Mouse (Mus musculus) cerebellum, postnatal 4 days (tissue): ENCODE data around the gene Large1.
A peak's percentile ranks its signal among the peaks of the same experiment; 100 is the strongest.
"Not testable (repeated sequence)": the region's sequence is repeated elsewhere in the genome, so short reads cannot be mapped to it uniquely, and the experiment has no call there.

Source experiments
- DNase-seq, 2 experiments: peaks; one replicate each; pipeline ENCODE4 v3.0.0; 2022; ENCODE audit warnings: low spot score in 2 of 2, mixed read lengths in 1 of 2

Gene Large1

DNA sequence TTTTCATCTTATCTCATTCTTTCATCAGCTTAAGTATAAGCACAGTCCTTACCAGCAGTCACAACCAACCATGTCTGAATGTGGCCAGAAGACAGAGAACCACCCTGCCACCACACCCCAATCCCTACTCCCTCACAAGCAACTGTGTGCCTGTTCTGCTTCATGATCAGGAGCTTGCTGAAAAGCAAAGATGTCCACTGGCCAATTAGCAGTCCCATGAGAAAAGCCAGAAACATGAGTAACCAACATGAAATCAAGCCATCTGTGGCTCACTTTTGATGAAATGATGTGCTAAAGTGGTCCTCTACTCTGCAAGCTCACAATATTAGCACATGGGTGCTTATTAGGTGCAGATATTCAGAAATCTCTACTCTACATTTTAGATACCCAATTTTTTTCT lies 57.8 kb downstream of the Large1 start:
- no peak for DNase-seq

DNA sequence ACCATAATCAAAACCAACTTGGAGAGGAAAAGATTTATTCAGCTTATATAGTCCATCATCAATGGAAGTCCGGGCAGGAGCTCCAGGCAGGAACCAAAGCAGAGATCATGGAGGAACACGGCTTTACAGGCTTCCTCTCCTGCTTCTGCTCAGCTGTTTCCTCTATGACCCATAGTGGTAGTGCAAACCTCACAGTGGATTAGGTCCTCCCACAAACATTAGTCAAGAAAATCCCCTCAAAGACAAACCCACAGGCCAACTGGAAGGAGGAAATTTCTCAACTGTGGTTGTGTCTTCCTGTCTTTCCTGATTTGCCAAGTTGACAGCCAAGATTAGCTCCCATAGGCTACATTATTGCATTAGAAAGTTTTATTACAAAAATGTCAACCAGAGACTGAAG lies 59.7 kb downstream of the Large1 start:
- no peak for DNase-seq

DNA sequence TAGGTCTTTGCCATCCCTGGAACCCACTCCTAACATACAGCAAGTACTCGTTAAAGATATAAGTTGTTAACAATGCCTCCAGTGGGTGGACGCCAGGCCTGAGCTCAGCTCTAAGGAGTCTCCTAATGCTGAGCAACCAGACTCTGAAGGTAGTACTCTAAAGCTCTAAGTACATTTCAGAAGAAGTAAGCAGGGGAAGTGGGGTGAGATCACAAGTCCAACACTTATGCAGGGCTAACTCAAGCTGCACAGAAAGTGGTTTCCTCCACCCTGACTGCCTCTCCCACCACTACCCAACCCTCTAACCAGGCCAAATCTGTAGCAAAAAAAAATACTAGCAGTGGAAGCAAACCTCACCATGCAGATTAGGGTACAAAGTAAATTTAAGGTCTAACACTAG lies 61.7 kb downstream of the Large1 start:
- no peak for DNase-seq

DNA sequence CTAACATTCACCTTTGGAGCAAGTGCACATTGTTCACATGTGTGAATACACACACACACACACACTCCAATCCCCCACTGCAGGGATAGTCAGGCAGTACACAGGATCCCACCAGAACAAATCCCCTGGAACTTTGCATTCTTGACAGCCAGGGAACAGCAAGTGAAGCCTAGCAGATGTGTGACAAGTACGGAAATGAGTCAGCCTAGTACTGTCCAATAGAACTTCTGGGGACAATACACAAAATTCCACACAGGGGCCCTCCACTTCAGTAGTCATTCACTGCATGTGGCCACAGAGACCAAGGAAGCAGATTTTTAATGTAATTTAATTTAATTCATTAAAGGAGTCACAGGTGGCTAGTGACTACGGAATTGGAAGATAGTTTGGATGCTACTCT lies 62.7 kb downstream of the Large1 start:
- DNase-seq, result no peak

DNA sequence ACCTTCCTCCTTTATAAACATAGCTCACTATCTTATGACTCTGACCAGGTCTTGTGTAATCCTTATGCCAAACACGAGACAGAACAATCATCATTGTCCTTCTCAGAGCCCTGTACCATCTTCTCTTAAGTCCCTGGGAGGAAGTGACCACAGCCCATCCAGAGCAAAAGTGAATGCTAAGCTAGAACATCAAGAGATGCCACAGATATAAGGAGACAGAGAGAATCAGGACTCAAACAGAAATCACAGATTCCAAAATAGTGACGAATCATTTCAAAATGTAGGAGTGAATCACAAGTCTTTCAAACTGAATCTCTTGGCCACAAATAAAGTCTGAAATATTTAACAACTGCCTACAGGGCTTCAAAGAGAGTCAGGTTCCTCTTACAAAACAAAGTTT lies 63.5 kb downstream of the Large1 start:
- DNase-seq, result no peak

DNA sequence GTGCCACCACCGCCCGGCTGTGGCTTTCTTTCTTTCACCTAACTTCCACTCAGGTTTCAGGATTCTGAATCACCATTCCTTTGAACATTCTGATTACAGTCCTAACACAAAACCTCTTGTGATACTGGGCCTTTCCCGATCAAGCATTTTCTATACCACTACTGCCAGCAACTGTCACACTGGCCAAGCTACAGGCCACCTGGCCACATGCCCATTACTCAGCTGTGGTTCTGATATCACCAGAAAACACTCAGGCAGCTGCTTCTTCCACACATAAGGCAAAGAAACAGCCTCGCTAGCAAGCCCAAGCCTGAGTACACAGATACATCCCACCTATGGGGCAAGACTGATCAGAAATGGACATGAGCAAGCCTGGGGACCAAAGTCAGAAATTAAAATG lies 71.3 kb downstream of the Large1 start:
- peak in 1 of 2 experiments; percentile 41 for DNase-seq

DNA sequence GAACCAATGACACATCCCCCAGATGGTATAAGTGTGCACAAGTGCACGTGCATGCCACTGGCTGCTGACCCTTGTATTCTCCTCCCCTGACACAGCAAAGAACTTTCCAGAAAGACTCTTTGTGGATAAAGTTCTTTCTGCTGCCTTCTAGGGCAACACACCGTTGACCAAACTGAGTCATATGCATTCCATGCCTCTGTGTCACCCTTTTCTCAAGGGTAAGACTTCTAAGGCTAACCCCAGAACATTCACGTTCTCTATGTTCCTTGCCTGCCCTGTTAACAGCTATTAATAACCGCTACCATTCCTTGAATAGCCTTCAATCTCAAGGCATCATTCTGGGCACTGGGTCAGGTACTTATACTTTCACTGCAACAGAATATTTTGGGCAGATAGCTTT lies 77.3 kb downstream of the Large1 start:
- DNase-seq, result no peak

DNA sequence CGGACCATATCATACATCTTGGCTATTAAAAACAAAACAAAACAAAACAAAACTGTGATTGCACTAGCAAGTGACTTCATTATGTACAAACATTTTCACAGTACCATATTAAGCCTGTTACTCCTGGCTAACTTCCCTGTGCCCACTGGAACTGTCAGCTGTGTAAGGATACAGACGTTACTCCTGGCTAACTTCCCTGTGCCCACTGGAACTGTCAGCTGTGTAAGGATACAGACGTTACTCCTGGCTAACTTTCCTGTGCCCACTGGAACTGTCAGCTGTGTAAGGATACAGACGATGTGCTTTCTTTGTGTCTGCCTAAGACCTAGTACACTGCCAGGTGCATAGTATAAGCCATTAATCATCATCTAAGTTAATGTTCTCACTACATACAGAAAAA lies 77.9 kb downstream of the Large1 start:
- DNase-seq, result not testable (repeated sequence)

DNA sequence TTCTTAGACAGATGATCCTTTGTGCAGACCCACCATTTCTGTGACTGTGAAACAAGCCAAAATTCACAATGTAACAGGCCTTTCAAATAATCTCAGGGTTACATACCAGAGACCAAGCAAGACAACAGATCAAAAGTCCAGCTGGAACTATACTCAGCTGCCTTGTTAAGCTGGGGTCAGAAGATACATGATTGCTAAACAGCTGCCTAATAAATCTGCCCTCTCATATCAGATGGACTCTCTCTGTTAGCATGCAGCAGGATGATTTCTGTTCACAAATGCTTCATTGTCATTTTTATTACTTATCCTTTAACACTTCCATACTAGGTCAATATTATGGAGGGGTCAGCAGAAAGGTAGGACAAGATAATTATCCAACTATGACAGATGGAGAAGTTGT lies 80.2 kb downstream of the Large1 start:
- no peak for DNase-seq

DNA sequence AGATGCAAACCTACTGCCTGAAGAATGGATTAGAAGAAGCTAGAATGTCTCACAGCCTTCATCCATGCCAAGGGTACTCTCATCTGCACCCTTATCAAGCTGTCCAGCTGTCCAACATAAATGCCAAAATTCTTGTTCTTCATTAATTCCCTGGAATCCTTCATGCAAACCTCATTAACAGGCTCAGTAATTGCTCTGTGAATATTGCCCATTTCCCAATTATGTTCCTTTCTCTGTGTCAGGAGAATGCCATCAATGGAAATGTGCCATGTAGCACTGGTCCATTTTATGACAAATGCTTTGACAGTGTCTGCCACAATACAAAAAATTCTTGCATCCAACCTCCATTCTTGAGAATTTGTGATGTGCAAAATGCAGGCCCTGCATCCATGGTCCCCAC lies 82.3 kb downstream of the Large1 start:
- DNase-seq, result no peak

DNA sequence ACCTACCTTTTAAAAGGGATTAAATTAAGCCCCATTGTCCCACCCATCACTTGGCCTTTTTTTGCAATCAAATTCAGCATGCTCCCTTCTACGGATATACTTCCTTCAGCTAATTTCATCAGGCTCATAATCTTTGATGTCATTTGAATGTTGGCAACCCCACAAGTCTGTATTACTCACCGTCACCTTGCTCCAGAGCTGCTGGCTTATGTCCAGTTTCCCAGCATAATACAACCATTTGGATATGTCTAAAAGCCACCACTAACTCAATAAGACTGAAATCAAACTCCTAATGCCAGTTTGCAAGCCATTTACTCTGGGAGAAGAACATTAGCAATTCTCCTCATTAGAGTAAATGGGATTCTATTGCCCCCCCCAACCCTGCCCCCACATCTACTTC lies 95.4 kb downstream of the Large1 start:
- no peak for DNase-seq

DNA sequence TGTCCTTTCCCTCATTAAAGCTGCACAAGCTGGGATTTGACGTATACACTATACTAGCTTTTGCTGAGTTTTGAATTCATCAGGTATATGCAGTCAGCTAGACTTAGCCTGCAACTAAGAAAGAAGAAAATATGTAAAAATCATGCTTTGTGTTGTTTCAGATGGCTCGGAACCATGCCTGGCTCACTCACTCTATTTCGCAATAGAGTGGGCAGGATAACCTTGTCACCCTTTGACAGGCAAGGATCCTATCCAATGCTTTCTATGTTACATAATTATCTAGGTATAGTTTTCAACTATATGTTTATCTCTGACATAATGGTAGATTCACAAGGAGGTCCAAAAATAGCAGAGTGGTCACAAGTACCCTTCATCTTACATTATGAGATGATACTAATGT lies 109.2 kb downstream of the Large1 start:
- DNase-seq, result no peak

DNA sequence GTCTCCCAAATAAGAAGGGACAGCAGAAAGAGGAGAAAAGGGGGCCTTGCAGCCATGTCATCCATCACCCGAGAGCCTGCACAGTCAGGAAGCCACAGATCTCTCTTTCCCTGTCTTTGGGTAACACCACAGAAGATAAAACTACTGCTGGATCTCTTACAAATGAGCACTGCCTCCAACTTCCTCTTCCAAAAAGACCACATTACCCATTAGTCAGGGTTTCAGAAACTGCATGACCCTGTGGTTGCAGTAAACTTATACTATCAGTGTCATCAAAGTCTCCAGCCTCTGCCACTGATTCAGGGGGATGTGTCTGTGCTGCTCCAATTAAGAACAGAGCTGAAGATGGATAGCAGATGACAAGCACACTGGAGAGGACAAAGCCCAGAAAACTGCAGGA lies 111.3 kb downstream of the Large1 start:
- DNase-seq, result no peak

DNA sequence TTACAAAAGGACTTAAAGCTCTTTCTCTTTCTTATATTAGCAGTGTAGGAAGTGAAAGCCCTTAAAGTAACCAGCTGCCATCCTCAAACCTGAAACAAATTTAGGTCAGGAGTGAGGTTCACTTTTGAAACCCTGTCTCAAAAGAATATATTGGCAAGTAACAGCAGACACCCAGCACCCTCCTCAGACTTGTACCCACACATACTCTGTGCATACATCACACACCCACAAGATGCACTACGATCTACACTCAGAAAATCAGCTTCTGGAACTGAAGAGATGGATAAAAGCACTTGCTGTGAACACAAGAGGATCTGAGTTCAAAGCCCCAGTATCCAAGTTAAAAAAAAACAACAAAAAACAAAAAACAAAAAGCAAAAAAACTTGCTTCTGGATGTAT lies 119.1 kb downstream of the Large1 start:
- DNase-seq, result no peak

DNA sequence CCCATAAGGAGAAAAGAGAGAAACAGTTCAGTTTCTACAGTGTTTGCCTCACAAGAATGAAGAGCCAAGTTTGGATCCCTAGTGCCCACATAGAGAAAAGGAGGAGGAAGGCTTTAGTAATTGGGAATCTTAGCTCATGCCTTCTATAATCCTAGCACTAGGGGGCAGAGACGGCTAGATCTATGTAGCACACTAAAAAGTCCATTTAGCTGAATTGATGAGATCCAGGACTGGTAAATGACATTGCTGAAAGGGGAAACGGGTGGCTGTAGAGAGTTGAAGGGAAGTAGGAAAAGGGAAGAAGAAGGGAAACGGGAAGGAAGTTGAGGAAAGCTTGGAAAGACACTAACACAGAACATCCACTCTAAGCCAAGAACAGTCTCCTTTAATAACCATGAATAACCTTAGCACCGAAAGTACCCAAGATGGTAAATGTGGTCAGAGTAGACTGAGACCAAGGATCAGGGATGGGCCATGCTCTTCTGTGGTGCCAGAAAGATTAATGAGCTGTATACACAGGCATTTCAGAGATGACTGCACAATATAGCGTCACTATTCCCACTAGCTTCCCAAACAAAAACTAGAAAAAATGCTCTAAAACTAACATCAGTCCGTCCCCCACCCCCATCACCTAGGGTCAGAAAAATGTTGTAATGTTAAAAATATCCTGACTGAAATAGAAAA lies 119.8 kb downstream of the Large1 start:
- DNase-seq, result peak in 1 of 2 experiments; percentile 13

DNA sequence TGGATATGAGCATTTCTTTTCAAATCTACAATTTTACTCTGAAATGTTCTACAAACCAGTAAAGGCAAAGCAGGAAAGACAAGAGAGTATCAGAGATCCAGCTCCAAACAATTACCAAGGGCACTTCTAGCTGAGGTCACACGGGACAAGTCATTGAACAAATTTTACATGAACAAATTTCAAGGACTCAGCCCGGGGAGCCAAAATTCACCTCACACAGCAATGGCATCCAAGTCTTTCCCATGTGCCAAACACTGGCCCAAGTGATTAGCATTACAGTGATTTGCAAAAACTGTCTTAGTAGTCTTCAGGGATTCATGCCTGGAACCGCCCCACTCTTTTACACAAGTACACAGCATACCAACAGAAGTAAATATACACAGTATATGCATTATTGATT lies 126.5 kb downstream of the Large1 start:
- DNase-seq, result no peak

DNA sequence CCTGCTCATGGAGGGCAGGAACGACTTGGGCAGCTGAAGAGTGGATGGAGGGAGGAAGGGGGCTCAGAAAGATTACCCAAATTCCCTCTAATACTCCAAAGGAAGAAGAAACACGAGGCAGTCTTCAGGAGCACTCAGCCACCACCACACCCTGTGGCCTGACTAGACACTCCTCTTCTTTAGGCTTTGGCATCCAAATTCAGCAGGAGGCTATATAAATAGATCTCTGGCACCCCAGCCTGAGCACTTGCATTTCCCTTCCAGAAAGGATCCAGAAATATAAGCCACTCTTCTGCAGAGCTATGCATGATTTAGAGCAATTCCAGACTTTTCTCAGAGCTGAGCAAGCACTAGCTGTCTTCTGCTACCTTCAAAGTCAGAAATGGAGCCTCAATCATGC lies 127.7 kb downstream of the Large1 start:
- no peak for DNase-seq

DNA sequence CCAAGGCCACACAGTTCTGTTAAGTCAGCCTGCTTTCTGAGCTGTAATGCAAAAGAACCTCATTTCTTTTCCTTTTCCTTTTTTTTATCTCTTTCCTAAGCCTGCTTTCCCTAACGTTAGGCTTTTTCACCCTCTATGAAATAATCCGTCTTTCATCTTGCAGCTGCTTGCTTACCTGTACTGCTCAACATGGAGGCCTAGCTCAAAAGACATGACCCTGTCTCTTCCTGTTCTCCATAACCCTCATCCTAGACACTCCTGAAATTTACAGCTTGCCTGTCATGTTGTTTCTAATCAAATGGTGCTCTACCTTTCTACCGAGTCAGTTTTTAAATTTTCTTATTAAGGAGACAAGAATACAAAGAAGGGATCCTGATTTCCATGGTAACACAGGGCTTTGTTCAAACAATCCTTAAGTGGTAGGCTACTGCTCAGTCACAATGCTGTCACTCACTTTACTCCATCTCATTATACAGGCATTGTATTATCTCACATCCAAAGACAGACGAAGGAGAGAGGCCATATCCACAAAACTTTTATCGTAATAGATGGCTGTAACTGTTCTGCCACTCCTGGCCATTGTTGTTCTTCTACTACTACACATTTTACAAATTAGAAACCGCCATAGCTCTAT lies 134.0 kb downstream of the Large1 start:
- DNase-seq, result no peak

DNA sequence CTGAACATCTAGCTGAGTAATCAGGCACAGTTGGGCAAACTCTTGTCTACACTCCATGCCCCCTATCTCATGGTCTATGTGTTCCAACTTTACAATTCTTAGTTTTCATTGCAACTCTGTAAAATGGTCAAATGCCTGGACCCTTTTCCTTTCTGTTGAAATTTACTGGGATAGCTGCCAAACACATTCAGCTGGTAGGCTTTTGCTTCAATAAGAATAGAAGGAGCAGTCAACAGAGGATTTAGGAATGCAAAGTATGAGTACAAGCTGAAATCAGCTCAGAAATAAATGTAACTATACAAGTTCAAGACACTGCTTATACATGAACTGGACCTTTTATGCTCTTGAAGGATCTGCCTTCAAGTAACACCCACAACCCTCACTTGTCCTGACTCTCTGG lies 146.5 kb downstream of the Large1 start:
- DNase-seq, result no peak

DNA sequence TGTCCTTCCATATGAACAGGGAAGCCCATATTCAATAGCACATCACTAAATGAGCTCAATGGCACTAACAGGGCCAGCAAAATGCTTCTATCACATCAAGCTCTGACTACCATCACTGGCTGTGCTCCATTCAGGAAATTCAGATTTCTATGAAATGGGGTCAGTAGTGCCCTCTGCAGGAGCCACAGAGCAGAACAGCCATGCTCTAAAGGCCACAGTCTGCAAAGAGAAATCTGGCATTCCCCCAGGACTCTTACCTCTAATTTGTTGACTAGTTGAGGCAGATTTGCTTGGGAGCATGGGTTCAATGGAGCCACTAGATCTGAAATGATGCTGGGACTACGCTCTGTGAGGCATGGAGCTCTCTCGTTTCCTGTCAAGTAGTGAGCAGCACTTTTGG lies 151.5 kb downstream of the Large1 start:
- no peak for DNase-seq

DNA sequence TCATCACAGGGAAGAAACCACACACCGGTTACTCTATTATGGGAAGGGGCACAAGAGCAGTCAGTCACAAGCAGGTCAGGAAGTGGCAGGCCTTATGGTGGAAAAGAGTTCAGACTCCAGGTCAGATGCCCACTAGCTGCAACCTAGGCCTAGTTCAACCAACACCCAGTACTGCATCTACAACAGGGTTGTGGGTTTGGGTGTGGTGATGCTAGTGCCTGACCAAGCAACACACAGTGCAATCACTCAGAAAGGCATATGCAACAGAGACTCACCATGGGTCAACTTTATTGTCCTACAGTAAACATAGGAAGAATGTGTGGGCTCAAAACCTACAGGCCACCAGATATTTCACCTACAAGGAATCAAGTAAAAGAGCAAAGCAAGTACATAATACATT lies 155.6 kb downstream of the Large1 start:
- DNase-seq, result no peak

DNA sequence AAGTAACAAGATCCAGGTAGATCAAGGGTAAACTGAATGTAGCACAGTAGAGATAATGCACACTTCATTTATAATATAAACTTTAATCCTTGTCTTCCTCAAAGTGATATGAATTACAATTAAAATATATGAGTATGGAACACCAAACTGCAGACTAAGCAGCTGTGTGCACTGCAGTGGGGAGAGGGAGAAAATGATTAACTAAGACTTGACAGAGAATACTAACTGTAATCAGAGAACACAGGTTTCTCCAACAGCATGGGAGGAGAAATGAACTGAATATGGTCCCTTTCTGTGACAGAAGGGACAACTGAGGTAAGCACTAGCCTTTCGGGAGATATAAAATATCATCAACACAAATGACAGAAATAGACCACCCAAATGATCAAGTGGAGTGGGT lies 164.7 kb downstream of the Large1 start:
- DNase-seq, result no peak

DNA sequence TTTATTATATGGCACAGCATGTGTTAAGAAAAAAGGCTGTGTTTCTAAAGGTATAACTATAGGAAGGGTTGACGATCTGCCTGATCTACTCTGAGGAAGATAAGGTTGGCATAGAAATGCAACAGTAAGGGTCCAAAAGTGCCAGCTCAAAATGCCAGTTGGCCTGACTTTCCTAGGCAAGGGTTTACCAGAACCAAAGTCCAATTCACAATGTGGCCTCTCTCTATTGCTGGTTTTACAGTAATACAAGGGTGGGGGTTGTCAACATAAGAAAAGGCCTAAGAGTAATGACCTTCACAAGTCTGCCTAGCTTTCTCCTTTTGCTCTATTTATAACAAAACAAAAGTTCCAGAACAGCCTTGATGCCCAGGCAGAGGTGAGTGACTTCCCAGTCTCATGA lies 166.0 kb downstream of the Large1 start:
- DNase-seq, result no peak

DNA sequence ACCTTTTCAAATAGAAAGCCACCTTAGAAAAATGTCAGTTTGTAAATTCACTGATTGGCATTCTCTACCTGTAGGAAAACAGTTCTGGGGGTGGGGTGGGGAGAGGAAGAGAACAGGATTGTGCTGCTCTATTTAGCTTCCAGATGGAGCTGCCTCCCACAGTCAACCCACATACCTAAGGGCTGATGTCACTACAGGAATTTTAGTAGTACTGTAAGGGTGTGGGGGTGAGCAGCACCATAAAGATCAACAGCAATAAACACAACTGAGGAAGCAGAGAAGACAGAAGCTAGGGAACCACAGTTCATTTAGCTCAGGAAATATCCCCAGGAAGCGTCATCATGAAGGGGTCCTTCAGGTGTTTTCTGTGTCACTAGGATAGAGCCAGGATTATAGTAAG lies 174.9 kb downstream of the Large1 start:
- no peak for DNase-seq
